Mouse (Mus musculus): ENCODE results near the gene Scap.
A peak's percentile ranks its signal among the peaks of the same experiment; 100 is the strongest.

Gene Scap

DNA sequence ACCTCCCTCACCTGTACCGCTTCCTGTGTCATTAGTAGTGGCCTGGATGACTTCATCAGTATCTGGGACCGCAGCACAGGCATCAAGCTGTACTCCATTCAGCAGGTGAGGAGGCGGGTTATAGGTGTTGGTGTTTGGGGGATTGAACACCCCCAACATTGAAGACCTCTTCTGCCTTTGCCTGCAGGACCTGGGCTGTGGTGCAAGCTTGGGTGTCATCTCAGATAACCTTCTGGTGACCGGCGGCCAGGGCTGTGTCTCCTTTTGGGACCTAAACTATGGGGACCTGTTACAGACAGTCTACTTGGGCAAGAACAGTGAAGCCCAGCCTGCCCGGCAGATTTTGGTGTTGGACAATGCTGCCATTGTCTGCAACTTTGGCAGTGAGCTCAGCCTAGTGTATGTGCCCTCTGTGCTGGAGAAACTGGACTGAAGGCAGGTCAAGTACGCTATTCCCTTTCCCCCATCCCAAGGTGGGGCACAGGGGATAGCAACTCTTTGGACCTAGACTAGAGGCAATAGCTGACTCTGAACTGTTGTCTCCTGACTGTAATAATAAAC lies 51.4 kb downstream of the Scap start:
- DNase-seq (ENCODE audit: low read depth, low spot score): no peak

DNA sequence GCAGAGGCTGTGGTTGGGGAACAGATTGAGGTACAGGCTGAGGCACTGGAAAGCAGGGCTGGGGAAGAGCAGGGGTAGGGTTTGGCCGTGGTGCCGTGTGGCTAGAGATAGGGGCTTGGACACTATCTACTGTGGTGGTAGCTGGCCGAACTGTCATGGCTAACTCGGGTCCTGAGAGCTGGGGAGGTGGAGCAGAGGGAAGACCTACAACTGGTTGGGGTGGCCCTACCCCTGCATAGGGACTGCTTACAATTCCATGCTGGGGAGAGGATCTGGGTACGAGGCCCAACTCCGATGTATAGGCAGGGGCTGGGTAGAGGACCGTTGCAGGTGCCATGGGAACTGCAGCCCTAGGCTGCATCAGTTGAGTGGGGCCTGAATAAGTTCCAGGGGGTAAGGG lies 54.9 kb downstream of the Scap start:
- DNase-seq (ENCODE audit: low read depth, low spot score): no peak

DNA sequence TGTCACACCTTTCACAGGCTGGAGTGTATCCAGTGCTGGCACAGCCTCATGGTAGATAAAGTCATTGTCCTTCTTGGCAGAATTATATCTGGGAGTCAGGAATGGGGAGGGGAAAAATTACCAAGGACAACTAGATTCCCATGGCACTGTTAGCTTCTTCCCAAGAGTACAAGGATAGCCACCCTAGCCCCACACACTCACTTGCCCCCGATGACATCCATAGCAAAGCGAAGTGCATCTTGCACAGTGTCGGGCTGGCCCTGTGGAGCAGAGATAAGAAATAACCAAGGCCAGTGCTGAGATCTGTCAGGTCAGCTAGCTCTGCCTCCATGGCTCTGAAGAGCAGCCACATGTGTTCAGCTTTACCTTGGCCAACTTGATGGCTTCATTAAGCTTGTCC lies 57.8 kb downstream of the Scap start:
- DNase-seq (ENCODE audit: low read depth, low spot score): no peak

DNA sequence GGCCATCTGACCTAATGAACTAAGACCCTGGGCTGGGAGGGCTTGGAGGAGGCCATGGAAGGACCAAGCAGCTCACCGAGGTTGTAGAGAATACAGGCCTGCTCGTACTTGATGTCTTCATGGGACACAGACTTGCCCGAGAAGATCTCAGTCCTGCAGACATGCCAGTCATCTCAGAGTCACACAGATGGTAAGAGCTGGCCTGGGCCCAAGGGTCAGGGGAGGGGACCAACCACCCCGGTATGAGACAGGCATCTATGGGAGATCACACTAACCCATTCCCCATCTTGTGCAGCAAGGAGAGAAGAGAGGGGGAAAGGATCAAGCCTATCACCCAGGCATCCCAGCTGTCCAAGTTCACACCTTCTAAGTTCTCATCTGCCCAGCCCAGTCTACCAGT lies 60.2 kb downstream of the Scap start:
- no peak for DNase-seq (ENCODE audit: low read depth, low spot score)

DNA sequence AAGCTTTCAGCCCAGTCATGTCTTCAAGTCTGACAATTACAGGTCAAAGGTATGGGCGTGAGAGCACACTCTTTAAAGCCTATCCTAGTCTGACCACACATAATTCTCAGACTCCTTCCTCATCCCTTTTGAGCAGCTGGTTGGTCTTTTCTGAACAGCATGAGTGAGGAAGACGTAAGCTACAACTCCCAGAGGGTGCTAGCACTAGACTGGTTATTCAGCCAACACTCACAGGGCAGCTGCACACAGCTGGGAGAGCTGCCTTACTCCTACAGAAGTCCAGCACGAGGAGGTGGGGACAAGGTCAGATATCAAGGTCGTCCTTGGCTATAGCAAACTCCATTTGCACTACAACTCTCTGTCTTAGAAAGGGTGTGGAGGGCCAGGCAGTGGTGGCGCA lies 67.6 kb downstream of the Scap start:
- no peak for DNase-seq (ENCODE audit: low read depth, low spot score)

DNA sequence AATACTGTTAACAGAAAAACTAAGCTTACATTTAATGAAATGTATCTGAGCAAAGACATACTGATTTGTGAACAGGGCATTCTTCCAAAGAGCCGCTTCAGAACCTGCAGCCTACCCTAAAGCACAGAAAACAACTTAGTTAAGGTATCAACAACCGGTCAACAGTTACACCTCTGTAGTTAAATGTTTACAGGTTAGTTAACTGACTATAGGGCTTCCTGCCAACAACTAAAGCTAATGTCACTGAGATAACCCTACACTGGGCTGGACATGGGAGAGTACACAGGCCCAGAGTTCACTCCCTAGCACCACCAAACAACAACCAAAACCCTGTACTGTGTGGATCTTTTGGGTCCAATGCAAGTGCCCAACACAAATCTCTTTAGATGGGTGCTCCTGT lies 69.6 kb downstream of the Scap start:
- DNase-seq (ENCODE audit: low read depth, low spot score): no peak

DNA sequence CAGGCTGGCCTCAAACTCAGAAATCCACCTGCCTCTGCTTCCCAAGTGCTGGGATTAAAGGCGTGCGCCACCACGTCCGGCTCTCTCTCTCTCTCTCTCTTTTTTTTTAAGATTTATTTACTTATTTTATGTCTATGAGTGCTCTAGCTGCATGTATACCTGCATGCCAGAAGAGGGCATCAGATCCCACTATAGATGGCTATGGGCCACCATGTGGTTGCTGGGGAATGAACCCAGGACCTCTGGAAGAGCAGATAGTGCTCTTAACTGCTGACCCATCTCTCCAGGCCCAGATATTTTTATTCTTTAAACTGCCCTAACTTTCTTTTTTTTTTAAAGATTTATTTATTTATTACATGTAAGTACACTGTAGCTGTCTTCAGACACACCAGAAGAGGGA lies 70.2 kb downstream of the Scap start:
- peak; percentile 36 for DNase-seq (ENCODE audit: low read depth, low spot score)

DNA sequence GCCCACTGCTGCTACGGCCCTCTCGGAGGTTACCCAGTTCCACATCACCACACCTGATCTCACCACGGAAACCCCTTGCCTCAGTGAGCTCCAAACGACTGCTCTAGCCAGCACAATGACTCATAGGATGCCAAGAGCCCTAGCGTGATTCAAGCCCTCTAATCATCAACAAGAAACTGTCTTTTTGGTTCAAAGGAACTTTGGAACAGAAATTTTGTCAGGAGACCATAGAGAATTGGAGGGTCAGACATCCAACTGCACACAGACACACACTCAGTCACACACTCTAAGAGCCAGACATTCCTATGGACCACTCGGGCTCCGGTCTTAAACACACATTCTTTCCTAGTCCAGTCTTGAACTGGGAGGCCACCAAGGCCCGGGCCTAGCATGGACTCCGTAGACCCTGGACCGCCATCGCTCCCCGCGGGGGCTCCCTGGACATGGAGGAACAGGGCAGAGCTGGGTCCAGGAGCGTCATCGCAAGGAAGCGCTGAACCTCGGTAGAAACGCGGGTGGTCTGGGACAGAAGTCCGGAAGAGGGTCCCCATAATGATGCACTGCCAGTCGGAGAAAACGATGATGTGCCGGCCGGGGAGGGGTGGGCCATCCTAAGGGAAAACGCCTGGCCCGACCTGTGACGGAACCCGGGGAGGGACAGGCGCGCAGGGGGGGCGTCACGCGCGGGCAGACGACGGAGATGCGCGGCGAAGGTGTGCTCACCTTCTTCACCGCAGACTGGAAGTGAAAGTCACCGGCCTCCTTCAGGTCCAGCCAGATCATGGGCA lies 74.4 kb downstream of the Scap start:
- peak; percentile 78 for DNase-seq (ENCODE audit: low read depth, low spot score)

DNA sequence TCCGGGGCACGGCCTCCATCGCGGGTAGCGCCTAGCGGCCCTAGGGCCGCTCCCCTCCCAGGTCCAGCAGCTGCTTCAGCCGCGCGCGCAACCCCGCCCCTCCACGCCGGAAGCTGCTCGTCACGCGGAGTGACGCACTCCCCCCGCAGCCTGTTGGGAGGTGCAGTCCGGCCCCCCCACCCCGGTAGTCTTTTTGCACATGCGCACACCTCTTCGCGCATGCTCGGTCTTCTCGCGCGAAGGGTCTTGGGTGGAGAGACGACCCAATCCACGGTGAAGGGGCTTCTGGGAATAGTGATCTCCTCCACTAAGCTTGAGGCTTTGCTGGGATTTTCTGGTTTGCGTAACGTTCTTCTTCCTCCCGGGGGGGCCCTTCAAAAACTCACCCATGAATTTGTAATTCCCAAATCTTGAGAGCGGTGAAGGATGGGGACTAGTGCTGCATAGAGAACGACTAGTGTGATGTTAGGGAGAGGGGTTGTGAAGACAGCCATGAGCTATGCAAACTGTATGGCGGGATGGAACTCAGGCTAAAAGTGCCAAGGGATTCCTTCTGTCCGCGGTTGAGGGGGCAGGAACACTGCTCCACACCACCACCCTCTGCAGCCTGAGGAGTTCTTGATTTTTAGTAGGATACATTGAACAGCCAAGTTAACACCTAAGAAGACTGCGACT lies 75.1 kb downstream of the Scap start, which contains the start of gene Ptpn23:
TSS of gene Ptpn23 (minus strand) at position 115 of the 675 bp plus-strand sequence.
- DNase-seq (ENCODE audit: low read depth, low spot score): peak; percentile 98

DNA sequence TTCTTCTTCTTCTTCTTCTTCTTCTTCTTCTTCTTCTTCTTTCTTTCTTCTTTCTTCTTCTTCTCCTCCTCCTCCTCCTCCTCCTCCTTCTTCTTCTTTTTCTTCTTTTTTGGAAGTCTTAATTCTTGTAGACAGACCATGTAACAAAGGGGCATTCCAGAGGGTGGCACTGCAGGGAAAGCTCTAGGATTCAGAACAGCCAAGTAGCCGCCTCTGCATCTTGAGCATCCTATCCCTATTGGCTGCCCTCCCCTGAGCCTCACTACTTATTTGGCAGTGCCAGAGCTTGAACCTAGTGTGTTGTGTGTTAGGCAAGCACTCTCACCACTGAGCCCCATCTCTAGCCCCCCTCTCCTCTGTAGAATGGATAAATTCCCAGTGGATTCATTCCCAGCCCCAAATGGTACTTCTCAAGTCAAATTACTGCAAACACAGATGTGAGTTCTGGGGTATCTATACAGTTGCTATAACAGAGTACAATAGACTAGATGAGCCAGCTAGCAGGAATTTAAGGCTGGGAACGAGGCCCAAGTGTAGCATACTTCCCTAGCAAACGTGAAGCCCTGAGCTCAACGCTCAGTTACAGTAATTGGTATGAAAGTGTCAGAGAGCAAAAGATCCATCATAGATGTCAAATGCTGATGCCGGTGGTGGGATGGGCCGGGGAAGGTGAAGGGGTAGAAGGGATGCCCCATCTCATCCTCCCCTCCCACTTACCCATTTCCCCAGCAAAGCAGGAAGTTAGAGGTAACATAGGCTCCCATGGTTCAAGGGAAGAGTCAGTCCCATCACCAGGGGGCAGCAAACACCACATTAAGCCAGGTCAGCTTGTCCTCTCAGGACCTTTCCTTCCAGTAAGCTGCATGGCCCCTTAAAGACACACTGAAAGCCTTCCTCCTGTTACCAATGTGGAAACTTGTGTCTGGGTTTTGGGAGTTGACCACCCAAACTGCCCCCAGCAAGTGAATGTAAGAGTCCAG lies 78.1 kb downstream of the Scap start:
- peak; percentile 86 for DNase-seq (ENCODE audit: low read depth, low spot score)

DNA sequence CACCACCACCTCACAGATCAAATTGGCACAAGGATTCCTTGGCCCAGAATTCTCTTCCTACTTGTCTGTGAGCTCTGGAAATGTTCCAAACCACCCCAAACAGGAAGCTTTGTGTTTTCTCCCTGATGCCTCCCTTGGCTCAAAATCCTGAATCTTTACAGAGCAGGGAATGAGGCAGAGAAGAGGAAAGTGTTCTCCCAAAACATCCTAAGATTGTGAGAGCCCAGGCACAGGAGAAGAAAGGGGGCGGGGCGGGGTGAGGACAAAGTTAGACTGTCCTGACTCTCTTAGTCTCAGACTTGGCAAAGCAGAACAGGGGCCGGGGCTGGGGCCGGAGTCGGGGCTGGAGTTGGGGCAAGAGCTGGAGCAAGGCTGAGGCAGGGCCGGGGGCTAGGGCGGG lies 79.8 kb downstream of the Scap start:
- DNase-seq (ENCODE audit: low read depth, low spot score): no peak

DNA sequence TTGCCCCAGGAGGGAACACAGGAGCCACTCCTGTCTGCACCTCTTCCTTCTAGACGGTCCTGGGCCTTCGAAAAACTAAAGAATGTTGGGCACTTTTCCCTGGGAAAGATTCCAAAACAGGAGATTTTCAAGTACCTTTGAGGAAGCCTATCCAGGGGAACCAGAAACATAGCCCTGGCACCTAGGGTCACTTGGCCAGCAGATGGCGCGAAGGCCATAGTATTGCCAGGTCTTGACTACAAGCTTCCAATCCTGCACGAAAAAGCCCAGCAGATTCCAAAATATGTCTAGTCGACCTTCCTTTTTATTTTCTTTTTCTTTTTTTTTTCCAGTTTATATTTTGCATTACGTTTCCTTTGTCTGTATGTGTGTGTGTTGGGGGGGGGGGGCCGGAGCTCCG lies 80.7 kb downstream of the Scap start:
- peak; percentile 55 for DNase-seq (ENCODE audit: low read depth, low spot score)

DNA sequence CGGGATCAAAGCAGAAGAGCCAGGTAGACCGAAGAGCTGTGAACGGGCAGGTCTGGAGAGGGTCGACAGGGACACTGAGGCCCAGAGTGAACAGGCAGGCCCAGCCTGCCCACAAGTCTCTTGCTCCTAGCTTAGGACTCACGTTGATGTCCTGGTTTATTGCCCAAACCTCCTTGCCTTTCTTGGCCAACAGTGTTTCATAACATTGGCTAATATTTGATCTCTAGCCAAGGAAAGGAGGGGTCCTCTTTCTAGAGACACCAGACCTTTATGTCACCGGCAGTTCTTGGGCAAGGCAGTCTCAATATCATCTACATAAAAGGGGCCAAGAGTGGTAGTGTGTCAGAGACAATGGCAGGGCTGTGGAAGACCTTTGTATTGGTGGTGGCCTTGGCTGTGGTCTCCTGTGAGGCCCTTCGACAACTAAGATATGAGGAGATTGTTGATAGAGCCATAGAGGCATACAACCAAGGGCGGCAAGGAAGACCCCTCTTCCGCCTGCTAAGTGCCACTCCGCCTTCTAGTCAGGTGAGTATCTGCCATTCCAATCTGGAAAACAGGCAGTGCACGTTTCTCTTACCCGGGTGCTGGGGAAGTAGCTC lies 86.5 kb downstream of the Scap start, which contains the start of gene Ngp:
TSS of gene Ngp (plus strand) at position 237 of the 602 bp plus-strand sequence.
- no peak for DNase-seq (ENCODE audit: low read depth, low spot score)

DNA sequence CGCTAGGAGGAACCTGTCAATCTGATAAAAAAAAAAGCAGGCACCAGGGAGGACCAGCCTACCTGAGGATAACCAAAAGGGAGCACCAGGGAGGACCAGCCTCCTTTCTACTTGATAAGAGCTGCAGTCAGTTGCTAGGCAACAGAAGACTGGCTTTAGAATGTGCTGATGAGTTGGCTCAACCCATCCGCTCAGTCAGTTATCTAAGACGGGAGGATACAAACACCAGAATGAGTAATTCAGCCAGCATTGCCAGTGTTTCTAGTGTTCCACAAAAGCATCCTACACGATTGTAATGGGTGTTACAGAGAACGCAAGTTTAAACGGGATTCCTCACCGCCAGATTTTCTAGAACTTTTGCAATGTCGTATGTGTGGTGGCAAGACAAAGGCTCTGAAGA lies 98.2 kb downstream of the Scap start:
- no peak for DNase-seq (ENCODE audit: low read depth, low spot score)

DNA sequence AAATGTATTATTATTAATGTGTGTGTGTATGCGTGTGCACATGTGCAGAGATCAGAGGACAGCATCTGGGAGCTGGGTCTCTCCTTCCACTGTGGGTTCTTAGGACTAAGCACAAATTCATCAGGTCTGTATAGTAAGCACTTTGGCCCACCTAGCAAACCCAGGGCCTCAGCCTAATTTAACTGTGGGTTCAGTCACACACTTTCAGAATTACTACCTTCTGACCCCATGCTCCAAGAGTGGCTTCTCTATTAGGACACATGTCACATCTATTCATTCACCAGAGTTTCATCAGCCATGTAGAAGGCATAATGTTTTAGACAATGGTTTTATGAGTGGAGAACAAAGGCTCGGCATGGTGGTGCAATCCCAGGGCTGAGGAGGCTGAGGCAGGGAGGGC lies 100.0 kb downstream of the Scap start:
- DNase-seq (ENCODE audit: low read depth, low spot score): peak; percentile 24

Data from A20 (cell line).